Mouse (Mus musculus) limb, embryonic 11.5 days (tissue): ENCODE data around the gene Gpsm3. TPM values are rescaled to one million over a fixed set of nuclear protein-coding genes. Genes with fewer than 3 reads are reported as not detected.
A peak's percentile ranks its signal among the peaks of the same experiment; 100 is the strongest.

Experiments
- ATAC-seq: fragments of 200-750 bp; cut with Nextera tagmentation; 2 replicates; pipeline ENCODE4 v1.8.0; 2017; ENCODE audit warnings: low read depth; ENCODE audit not compliant: insufficient number of reproducible peaks, low FRiP score, low TSS enrichment
- DNase-seq: peaks from one replicate; pipeline ENCODE4 v3.0.0-alpha.2; 2015; ENCODE audit warnings: low spot score
- H3K27ac ChIP-seq: fragments of 300-500 bp; sonication (generic); replicated peaks from 2 replicates; pipeline ENCODE4 v1.5.1; 2014; ENCODE audit warnings: low read depth, mild to moderate bottlenecking, low read length
- H3K27me3 ChIP-seq: fragments of 300-500 bp; sonication (generic); 2 replicates; pipeline ENCODE4 v1.6.1; 2014; ENCODE audit warnings: mild to moderate bottlenecking, low read length, mixed read lengths; ENCODE audit not compliant: control insufficient read depth, insufficient read depth
- H3K36me3 ChIP-seq: fragments of 300-500 bp; sonication (generic); 2 replicates; pipeline ENCODE4 v1.6.1; 2014; ENCODE audit warnings: mild to moderate bottlenecking, low read length, moderate library complexity, mixed read lengths; ENCODE audit not compliant: control insufficient read depth, insufficient read depth
- H3K4me1 ChIP-seq: fragments of 300-500 bp; sonication (generic); 2 replicates; pipeline ENCODE4 v1.6.1; 2014; ENCODE audit warnings: low read length, mixed read lengths; ENCODE audit not compliant: control insufficient read depth, insufficient read depth
- H3K4me2 ChIP-seq: fragments of 300-500 bp; sonication (generic); 2 replicates; pipeline ENCODE4 v1.6.1; 2014; ENCODE audit warnings: low read depth, mild to moderate bottlenecking, moderate library complexity; ENCODE audit not compliant: severe bottlenecking
- H3K4me3 ChIP-seq: fragments of 300-500 bp; sonication (generic); 2 replicates; pipeline ENCODE4 v1.5.1; 2014; ENCODE audit warnings: low read depth, low read length
- H3K9ac ChIP-seq: fragments of 300-500 bp; sonication (generic); 2 replicates; pipeline ENCODE4 v1.6.1; 2014; ENCODE audit warnings: mild to moderate bottlenecking, low read length
- H3K9me3 ChIP-seq: fragments of 300-500 bp; sonication (generic); 2 replicates; pipeline ENCODE4 v1.6.1; 2016; ENCODE audit warnings: low read length; ENCODE audit not compliant: control insufficient read depth
- WGBS: fragments of 180-500 bp; shearing (Covaris S2); extraction: QIAGEN DNeasy Blood & Tissue Kit; methylation state at CpG from one replicate; pipeline ENCODE4 v1.1.7; 2014; 5-methylcytosine and 5-hydroxymethylcytosine counted together
- polyA plus RNA-seq: library from polyadenylated mRNA; unstranded; fragments of >200 nt; fragmentation: Nextera tagmentation; extraction: Ambion mirVana; gene quantifications from 2 replicates; pipeline ENCODE4 v1.2.1, GENCODE M21; 2014

Gpsm3 gene
- polyA plus RNA-seq, 1 experiment from 2014 or later, result 4.7 TPM

DNA sequence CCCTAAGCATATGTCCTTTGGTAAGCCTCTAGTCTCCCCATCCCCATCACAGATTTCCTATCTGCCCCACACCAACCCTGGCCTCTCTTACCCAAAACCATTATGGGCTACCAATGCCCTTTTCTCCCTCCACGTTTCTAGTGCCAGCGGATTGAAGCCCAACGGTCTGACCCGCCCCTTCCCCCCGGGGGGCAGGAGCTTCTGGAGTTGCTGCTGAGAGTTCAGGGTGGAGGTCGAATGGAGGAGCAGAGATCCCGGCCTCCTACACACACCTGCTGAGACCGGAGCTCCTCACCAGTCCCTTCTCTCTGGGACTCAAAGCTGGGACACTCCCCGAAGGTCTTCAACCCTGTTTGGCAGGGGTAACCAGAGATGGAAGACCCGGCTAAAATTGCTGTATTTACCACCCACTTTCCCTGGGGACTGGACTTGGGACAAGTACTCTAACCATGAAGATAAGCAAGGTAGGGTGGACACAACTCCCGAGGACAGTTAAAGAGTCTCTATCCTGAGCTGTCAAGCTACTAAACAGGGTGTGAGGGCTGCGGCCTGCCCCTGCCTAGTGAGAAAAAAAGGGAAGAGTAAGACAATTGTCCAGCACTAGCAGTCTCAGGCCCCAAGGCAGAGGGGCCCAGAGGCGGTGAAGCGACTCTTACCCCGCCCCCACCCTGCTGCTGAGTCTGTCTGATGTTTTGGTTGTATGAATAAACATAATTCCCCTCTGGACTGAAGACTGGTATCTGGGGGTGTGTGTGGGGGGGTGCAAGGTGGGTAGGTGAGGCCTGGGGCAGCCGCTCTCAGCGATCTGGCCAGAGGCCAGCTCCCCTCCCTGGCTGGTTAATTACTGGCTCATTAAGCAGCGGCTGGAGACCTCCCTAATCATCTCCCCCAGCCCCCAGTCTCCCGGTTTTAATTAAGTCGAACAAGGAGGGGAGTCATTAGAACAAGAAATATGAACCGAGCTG is 1.7 kb downstream of the Gpsm3 start, which contains the start of gene Pbx2:
Pbx2 (plus strand) TSS at position 238 of the 965 bp plus-strand sequence.
- H3K4me2 ChIP-seq, result peak within 1 kb of the TSS; percentile 93
- peaks cover 9% of the 10 kb centered on the region; the same call in 1 of the 2 replicates for H3K36me3 ChIP-seq
- 2% methylated on average over 21 of the region's 21 CpGs for WGBS
- ATAC-seq (no peak; the same call in 1 of the 2 replicates), DNase-seq (peak; percentile 65)
- peak within 1 kb of the TSS; percentile 95 for H3K4me3 ChIP-seq
- H3K9me3 ChIP-seq, result no peaks in the 10 kb centered on the region
- H3K27me3 ChIP-seq, result no peaks in the 10 kb centered on the region
- H3K9ac ChIP-seq, result peak within 1 kb of the TSS; percentile 96
- H3K4me1 ChIP-seq, result peaks cover 47% of the 10 kb centered on the region
- H3K27ac ChIP-seq, result peak within 1 kb of the TSS; percentile 99

GRCm38 (mm10) chr17:34591994-34592375 is 2.4 kb downstream of the Gpsm3 start:
- 0% methylated on average over 25 of the region's 35 CpGs for WGBS
- Histone ChIP-seq H3K4me2 (peak overlapping the region; percentile 93), H3K4me1 (peaks cover 46% of the 10 kb centered on the region), H3K27me3 (no peaks in the 10 kb centered on the region), H3K27ac (peak overlapping the region; percentile 99), H3K36me3 (peaks cover 9% of the 10 kb centered on the region; the same call in 1 of the 2 replicates), H3K4me3 (peak overlapping the region; percentile 95), H3K9ac (peak overlapping the region; percentile 96), H3K9me3 (no peaks in the 10 kb centered on the region)
- ATAC-seq (peak; percentile 24), DNase-seq (peak; percentile 93)

GRCm38 (mm10) chr17:34592581-34593549 is 3.3 kb downstream of the Gpsm3 start:
- no peaks in the 10 kb centered on the region for H3K27me3 ChIP-seq
- H3K36me3 ChIP-seq, result peaks cover 9% of the 10 kb centered on the region; the same call in 1 of the 2 replicates
- 2% methylated on average over 30 of the region's 32 CpGs for WGBS
- DNase-seq, result peak; percentile 55
- H3K27ac ChIP-seq, result peak overlapping the region; percentile 99
- peak overlapping the region; percentile 96 for H3K9ac ChIP-seq
- peaks cover 51% of the 10 kb centered on the region for H3K4me1 ChIP-seq
- ATAC-seq, result peak; percentile 18; the same call in 1 of the 2 replicates
- peak overlapping the region; percentile 93 for H3K4me2 ChIP-seq
- H3K9me3 ChIP-seq, result no peaks in the 10 kb centered on the region
- peak overlapping the region; percentile 95 for H3K4me3 ChIP-seq

DNA sequence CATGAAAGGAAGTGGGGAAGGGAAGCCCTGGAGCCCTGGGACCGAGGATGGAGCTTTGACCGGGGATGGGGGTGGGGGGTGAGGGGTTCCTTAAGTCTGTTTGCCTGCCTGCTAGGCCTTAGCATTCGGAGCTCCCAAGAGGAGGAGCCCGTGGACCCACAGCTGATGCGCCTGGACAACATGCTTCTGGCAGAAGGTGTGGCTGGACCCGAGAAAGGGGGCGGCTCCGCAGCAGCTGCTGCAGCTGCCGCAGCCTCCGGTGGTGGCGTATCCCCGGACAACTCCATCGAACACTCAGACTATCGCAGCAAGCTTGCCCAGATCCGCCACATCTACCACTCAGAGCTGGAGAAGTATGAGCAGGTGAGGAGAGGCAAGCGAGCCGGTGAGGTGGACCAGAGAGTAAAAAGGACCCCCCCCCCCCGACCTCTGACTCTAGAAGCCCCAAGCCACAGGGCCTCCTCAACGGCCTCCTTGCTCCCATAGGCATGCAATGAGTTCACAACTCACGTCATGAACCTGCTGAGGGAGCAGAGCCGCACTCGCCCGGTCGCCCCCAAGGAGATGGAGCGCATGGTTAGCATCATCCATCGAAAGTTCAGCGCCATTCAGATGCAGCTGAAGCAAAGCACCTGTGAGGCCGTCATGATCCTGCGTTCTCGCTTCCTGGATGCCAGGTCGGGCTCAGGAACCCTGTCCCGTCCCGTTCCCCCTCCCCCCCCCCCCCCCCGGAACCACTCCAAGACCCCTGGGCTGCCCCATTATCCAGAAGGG is 4.3 kb downstream of the Gpsm3 start:
- WGBS, result 56% methylated on average over 31 of the region's 34 CpGs
- Histone ChIP-seq H3K36me3 (peaks cover 9% of the 10 kb centered on the region; the same call in 1 of the 2 replicates), H3K9me3 (no peaks in the 10 kb centered on the region), H3K27me3 (no peaks in the 10 kb centered on the region), H3K4me2 (peak overlapping the region; percentile 93), H3K4me1 (peaks cover 49% of the 10 kb centered on the region), H3K9ac (peak overlapping the region; percentile 96), H3K27ac (no peak overlapping the region), H3K4me3 (peak overlapping the region; percentile 95)
- ATAC-seq (no peak), DNase-seq (peak; percentile 53)

- Histone ChIP-seq H3K9ac (no peak overlapping the region), H3K27me3 (no peaks in the 10 kb centered on the region), H3K4me2 (no peak overlapping the region), H3K27ac (no peak overlapping the region), H3K9me3 (no peaks in the 10 kb centered on the region), H3K4me1 (peaks cover 28% of the 10 kb centered on the region), H3K4me3 (no peak overlapping the region), H3K36me3 (peaks cover 12% of the 10 kb centered on the region; the same call in 1 of the 2 replicates)
- WGBS, result 75% methylated on average over 8 of the region's 8 CpGs
- ATAC-seq (no peak), DNase-seq (no peak)
Measured at GRCm38 (mm10) chr17:34596098-34596497, 6.5 kb downstream of the Gpsm3 start.

DNA sequence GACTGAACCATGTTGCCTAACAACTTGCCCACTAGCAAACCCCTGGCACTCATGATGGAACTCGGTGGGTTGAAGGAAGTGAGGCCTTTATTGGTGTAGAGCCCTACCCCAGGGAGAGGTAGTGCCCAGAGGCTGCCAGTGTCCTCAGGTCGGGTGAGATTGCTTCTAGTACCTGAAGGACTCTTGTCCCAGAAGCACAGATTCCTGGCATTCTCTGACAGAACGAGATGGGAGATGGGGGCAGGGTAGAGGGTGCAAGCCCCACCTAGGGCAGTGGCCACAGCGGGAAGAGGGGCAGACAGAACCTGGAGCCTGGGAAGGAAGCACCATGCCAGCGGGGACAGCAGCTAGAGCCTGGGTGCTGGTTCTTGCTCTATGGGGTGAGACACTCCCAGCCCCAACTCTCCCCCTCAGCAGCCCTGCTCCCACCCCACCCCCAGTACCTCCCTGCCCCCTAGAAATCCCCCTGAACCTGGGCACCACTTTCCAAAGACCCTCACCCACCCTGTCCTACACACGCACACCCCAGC is 8.0 kb downstream of the Gpsm3 start, which contains the start of gene Ager:
Ager (plus strand) TSS at position 297 of the 530 bp plus-strand sequence.
- Histone ChIP-seq H3K9me3 (no peaks in the 10 kb centered on the region), H3K4me2 (no peak within 1 kb of the TSS), H3K4me3 (no peak within 1 kb of the TSS), H3K27ac (no peak within 1 kb of the TSS), H3K9ac (no peak within 1 kb of the TSS), H3K27me3 (no peaks in the 10 kb centered on the region), H3K36me3 (peaks cover 15% of the 10 kb centered on the region; the same call in 1 of the 2 replicates), H3K4me1 (peaks cover 25% of the 10 kb centered on the region)
- DNase-seq, result no peak
- WGBS, result 14% methylated on average over 6 of the region's 6 CpGs
- no peak for ATAC-seq

DNA sequence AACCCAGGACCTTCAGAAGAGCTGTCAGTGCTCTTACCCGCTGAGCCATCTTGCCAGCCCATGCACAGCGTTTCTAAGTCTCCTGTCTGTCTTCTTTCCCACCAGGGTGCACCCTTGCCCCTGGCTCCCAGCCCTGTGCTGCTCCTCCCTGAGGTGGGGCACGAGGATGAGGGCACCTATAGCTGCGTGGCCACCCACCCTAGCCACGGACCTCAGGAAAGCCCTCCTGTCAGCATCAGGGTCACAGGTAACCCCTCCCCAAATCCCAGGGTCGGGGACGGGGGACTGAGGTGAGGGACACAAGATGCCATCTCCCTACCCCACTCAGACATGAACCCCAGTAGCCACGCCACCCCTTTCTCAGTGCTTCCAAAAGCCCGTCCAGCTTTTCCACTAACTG is 10.3 kb downstream of the Gpsm3 start:
- Histone ChIP-seq H3K4me3 (no peak overlapping the region), H3K36me3 (peaks cover 12% of the 10 kb centered on the region; the same call in 1 of the 2 replicates), H3K4me1 (peaks cover 17% of the 10 kb centered on the region), H3K27ac (no peak overlapping the region), H3K27me3 (no peaks in the 10 kb centered on the region), H3K4me2 (no peak overlapping the region), H3K9me3 (no peaks in the 10 kb centered on the region), H3K9ac (no peak overlapping the region)
- DNase-seq, result no peak
- WGBS, result 81% methylated on average over 9 of the region's 9 CpGs
- no peak for ATAC-seq
